Mouse (Mus musculus) cerebellum, adult 11-12 months (tissue): ENCODE measurements at regions not wholly inside any gene's neighbourhood (a gene's known extent, or its start where the extent isn't known, plus 50 kb on each side); places are given as distances from the start of the nearest gene placed in this dataset.
"Not testable (repeated sequence)": the region's sequence is repeated elsewhere in the genome, so short reads cannot be mapped to it uniquely, and the experiment has no call there.

Source experiments
- DNase-seq: peaks from one replicate; pipeline ENCODE4 v3.0.0; 2022

DNA sequence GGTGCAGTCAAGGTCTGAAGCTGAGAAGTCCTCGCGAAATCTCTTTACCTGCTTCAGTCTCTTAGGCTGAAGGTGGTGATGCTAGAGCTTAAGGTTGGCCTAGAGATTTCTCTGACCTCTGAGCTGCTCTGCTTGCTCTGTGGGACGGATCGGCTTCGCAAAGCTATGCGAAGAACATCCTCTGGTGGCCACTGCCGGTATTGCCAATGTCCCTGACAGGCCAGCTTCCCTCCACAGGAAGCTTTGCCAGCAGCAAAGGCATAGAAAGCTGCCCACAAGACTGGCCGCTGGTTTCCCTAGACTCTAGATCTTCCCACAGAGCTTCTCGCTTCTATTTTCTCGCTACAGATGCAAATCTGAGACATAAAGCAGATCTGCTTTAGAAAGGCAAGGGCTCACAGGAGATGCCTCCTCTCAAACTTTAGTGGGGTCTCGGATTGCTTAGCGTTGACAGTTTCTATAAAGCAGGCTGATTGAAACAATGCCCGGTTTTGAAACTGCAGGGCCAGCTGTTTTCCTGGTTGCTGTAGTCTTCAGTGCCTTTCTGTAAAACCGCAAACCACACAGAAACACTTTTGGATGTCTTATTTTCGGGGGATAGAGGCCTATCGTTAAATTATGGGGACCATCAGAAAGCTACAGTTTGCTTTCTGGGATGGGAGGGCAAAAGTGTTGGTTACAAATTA, 153.7 kb downstream of the Car8 start:
- peak; percentile 8 for DNase-seq

GRCm38 (mm10) chr4:8079349-8079748, 159.5 kb downstream of the Car8 start:
- DNase-seq = no peak

- no peak for DNase-seq
Observed at GRCm38 (mm10) chr4:8072989-8073573, 165.8 kb downstream of the Car8 start.

GRCm38 (mm10) chr4:8070693-8071092, 168.1 kb downstream of the Car8 start:
- DNase-seq = not testable (repeated sequence)

- DNase-seq = no peak
Observed at GRCm38 (mm10) chr4:8068086-8068485, 170.8 kb downstream of the Car8 start.

DNA sequence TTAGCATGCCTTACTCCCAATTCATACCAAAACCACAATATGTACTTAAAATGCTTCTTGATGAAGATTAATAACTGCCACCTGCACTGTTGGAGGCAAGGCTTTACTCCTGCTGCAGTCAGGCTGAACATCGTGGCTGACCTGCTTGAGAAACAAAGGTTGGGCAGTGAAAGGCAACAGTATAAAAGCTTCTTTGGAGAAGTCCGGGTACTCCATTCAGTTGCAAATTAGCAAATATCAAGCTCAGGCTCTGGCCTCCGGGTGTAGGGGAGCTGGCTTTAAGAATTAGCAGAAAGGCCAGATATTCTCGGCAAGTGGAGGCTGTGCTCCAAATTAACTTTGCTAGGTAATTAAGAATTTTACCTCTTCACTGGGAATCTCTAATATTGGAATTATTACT, 197.1 kb downstream of the Car8 start:
- no peak for DNase-seq

DNA sequence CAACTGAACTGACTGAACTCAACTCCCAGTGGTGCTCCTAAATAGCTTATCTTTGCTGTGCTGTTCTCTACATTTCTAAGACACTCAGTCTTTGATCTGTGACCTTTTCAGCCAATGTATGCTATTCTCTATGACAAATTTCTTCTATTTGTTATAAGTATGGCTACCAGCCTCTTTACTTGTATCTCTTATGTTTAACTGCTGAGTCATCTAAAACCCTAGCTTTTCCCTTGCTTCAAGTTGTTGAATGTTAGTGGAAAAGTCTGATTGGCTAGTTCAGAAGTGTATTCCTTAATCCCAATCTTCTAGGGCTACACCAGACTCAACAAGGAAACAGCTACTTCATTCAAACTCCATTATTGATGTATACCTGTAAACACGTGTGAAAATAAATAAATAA, 201.0 kb downstream of the Car8 start:
- DNase-seq = no peak

- not testable (repeated sequence) for DNase-seq
Observed at GRCm38 (mm10) chr4:8033402-8033801, 205.4 kb downstream of the Car8 start.

DNA sequence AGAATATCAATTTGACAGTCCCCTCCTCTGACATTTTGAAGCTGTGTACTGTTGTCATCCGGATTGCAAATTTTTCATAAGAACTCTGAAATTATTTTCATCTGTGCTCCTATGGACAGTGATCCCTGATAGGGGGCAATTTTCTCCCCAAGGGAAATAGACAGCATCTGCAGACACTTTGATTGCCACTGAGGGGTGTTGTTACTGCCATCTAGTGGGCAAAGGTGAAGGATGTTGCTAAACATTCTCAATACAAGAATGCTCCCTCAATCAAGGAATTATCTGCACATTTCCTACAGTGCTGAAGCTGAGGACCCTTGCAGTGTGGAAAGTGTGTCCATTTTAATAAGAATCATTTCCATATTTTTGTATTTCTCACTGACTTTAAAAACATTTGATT, 233.7 kb downstream of the Car8 start:
- no peak for DNase-seq

DNA sequence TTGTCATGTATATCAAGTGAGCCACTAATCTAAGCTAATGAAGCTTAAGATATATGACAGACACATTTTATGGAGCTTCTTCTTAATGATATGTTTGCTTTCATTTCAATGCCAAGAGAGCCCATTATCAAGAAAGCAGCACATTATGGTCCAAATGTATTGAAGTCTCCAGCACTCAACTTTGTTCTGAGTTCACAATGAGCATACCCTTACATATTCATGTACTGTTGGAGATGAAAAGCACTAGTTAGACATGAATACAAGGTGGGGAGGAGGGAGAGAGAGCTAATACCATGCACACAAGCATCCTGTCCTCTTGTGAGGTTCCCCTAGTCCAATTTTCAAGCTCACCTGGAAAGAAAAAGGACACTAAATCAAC, 241.3 kb downstream of the Car8 start:
- DNase-seq = no peak

DNA sequence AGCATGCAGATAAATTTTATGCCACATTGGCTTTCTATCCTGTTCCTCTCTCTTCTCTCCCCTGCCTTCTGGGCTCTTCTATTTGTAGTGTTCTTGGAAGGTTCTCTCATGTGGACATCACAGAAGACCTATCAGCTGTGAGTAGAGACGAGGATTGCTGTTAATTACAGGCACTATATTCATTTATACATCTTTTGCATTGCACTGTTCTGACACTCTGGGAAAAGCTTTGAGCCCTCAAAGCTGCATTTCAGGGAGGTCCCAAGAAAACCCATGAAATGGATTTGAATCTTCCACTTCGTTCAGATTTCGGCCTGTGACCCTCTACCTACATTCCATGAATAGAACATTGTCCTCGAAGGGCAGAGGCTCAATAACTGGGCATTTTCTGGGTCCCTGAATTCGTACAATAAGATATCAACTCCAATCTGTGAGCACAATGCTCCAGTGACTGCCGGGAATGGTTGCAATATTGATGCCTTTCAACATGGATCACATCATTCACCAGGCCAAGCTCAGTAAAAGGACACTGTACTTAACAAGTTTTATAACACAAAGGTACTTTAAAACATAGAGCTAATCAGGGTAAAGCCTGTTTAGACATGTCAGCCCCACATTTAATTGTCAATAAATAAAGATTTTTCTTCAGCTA, 241.8 kb downstream of the Car8 start:
- no peak for DNase-seq

DNA sequence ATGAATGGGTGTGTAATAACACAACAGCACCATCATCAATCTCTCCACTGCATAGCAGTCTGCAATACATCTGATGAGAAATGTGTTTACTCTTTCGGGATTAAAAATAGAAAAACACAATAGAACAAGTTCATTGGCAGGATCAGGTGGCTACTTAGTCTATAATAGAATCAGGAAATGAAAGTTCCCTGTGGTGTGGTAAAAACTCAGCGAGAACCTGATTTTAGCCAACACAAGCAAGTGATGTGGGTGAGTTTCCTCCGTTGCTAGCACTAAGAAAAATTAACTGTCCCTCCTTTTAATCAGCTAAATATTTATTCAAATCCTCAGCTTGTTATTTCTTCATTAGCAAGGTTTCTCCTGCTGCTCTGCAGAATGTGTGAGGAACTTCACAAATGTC, 245.9 kb downstream of the Car8 start:
- no peak for DNase-seq

DNA sequence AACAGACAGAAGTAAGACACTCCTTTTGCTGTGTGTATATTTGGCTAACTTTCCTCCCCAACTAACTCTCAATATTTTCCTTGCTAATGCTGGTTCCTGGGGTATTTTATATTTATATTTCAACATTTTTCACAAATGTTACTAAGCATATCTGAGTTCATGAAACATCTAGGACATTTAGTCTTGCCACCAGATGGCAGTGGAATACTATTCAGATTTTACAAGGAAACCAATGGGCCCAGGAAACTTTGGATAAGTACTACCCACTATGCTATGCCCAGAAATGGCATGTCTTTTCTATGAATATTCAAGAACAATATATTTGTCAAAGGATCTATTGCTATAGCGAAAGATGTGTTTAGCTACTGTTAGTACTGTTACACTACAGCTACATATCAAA, 251.1 kb downstream of the Car8 start:
- no peak for DNase-seq

DNA sequence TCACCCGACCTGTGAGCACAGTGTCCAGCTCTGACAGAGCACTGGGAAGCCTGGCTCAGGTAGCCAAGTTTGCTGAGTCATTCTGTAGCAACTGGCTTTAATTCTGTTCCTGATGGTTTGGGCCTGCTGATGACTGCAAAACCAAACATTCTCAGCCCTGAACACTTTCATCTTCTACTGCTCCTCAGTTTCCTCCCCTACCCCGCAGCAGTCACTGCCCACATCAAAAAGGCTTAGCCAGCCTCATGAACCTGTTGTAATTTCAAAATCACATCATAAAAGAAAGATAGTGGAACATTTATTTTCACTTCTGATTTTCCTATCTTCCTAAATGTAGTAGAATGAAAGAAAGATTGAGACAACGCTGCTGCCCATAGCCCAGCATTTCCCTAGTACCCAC, 251.5 kb downstream of the Car8 start:
- DNase-seq = no peak

- DNase-seq = no peak
Observed at GRCm38 (mm10) chr4:7984814-7985213, 254.0 kb downstream of the Car8 start.

DNA sequence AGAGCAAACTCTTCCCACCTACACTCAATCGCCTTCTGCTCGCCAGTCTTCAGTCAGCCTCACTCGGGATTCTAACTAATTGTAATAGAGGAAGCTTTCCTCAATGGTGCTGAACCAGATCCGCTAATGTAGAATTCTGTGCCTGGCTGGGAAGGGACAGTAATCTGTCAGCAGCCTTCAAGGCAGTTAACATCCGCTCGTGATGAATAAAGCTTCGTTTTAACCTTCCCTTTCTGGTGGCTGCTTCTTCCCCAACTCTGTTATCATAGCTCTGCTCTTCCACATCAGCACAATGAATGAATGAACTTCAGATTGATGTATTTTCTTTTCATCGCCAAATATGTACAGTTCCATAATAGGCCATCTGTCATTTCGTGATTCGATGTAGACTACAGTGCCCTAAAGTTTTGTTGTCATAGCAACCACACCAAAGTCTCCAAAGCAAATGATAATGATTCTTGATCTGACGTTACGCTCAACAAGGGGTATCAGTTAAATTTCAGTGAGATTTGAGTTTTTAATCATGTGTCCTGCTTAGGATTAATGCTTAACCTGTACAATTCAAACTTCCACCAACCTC, 259.0 kb downstream of the Car8 start:
- no peak for DNase-seq

- no peak for DNase-seq
Observed at GRCm38 (mm10) chr4:7977661-7978444, 261.0 kb downstream of the Car8 start.

DNA sequence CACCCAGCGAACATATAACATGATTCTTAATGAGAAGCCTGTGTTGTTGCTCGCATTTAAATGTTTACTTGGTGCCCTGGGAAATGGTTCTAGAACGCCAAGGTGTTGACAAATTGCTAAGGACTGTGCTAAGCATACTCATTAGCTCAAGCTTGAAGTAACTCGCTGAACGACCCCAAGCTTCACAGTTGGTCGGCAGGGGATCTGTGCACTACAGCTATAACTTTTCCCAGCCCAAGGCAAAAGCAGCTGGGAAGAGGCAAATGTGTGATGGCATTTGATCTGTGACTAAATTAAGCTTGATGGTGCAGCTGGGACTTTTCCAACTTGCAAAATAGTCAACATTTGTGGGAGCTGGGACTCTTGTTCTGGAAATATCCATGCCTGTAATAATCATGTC, 268.6 kb downstream of the Car8 start:
- DNase-seq = no peak

- no peak for DNase-seq
Observed at GRCm38 (mm10) chr4:7965663-7966062, 273.2 kb downstream of the Car8 start.

- no peak for DNase-seq
Observed at GRCm38 (mm10) chr4:7961521-7962172, 277.2 kb downstream of the Car8 start.

GRCm38 (mm10) chr4:7960335-7960734, 278.5 kb downstream of the Car8 start:
- no peak for DNase-seq

DNA sequence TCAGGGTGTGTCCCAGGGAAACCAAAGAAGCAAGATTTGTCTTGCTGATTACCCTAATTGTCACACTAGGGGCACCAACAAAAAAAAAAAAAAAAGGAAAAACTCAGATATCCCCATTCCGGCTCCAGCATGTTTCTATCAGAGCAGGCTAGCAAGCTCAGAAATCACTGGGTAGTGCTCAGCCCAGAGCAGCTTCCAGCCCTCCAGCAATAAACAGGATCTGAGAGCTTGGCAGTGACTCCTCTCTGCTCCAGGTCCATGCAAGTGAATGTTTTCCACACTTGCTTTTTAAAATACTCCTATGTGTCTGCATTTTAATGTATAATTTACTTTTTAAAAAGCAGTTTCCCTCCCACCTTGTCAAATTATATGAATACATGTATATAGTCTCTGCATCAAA, 290.8 kb downstream of the Car8 start:
- no peak for DNase-seq

DNA sequence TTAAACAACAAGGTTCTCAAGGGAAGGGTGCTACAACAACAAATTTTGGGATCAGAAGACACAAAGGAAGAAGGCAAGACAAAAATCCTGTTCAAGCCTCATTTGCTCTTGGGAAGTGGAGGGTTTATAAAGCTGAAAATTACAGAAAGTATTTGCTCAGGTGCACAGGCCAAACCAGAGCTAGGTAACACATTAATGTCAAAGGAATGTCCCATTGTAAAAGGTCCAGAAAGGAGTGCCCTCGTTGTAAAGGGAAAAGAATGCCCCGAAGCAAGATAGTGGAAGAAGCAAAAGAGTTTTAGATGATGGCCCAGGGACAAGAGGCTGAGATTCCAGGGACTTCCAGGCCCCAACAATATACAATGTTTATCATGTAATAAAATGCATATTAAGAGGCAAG, 317.3 kb downstream of the Car8 start:
- no peak for DNase-seq
